Mouse (Mus musculus) thymus, postnatal 14 days (tissue): Measurements from ENCODE around the gene Acap1.
"Not testable (repeated sequence)": the region's sequence is repeated elsewhere in the genome, so short reads cannot be mapped to it uniquely, and the experiment has no call there.

Source experiments
- DNase-seq: peaks from one replicate; pipeline ENCODE4 v3.0.0; 2021

Acap1 gene

GRCm38 (mm10) chr11:69895291-69895690 lies at the start of gene Acap1:
Acap1 (minus strand) TSS chr11:69895539.
- DNase-seq: peak; percentile 85

GRCm38 (mm10) chr11:69940962-69941361 lies 45.6 kb upstream of the Acap1 start:
- DNase-seq: no peak

GRCm38 (mm10) chr11:69939731-69940130 lies 44.4 kb upstream of the Acap1 start:
- no peak for DNase-seq

- DNase-seq: no peak
These were observed 43.8 kb upstream of the Acap1 start for GRCm38 (mm10) chr11:69939181-69939580.

GRCm38 (mm10) chr11:69938401-69938979 lies 43.2 kb upstream of the Acap1 start:
- no peak for DNase-seq

DNA sequence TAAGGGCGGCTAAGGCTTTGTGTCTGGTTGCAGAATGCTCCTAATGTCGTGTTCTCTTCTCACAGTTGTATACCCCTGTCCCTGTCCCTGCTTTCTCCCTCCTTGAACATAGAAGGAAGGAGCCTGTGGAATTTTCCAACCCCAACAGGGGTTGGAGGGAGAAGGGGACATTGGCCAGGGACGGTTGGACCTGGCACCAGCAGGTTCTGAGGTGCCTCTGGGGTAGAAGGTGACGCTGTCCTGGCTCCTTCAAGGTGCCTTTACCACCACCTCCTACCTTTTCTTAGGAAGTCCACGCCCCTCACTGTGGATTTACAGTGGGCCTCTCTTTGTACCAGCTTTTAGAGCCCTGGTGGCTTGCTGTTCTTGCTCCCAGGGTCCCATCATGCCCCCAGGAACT lies 42.5 kb upstream of the Acap1 start:
- no peak for DNase-seq

GRCm38 (mm10) chr11:69937385-69937784 lies 42.0 kb upstream of the Acap1 start:
- DNase-seq: no peak

DNA sequence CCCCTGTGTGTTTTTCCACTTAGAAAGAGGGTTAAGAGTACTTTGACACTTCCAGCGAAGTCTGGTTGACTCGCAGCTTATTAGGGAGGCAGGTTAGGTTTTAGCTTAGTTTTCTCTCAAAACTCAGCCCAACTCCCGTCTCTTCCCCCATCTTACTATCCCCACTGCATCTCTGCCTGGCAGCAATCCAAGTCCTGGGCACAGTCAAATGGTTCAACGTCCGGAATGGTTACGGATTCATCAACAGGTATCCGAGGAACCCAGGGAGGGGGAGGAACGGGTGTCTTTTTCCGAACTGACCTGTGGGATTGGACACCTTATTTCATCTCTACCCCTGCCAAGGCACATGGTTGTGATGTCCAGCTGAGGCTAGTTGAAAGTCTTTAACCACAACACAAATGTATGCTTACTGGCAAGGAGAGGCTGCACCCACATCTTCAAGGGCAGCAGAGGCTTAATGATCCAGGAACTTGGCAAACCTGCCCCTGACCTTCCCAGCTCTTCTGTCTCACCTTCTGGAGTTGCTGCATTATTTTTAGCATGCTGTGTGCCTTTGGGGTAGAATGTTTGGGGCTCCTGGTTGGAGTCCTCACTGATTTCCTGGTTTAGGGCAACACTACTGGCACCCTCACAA lies 41.5 kb upstream of the Acap1 start:
- no peak for DNase-seq

GRCm38 (mm10) chr11:69936156-69936555 lies 40.8 kb upstream of the Acap1 start:
- DNase-seq: peak; percentile 48

DNA sequence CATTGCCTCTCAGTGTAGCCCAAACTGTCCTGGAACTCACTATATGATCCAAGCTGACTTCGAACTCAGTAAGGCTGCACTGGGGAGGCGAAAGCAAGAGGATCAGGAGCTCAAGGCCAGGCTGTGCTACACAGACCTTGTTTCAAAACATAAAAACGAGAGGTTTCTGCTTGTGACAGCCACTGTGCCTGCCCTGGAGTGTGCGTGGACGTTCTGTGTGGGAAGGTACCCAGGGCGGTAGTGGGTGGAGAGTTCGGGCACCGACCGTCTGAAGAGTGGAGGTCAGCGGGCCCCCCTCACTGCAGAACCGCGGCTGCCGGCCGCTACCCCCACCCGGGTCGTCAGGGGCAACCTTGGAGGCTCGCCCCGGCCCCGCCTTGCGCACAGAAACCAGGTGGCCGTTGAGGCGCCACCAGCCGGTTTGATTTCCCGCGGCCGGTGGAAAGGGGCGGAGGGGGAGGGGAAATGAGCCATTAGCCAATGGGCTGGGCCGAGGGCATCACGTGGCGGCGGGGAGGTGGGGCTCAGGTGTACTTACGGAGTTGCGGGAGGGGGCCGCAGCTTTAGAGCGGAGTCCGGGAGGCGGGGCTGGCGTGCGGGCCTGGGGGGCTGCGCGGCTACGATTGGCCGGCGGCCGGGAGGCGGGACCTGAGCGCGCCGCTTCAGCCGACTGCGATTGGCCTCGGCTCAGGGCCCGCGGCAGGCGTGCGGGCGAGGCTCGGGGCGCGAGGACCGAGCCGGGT lies 40.0 kb upstream of the Acap1 start, which contains the start of gene Ybx2:
Gene Ybx2 (plus strand): TSS at position 660 of the 743 bp plus-strand sequence.
- DNase-seq: peak; percentile 96

DNA sequence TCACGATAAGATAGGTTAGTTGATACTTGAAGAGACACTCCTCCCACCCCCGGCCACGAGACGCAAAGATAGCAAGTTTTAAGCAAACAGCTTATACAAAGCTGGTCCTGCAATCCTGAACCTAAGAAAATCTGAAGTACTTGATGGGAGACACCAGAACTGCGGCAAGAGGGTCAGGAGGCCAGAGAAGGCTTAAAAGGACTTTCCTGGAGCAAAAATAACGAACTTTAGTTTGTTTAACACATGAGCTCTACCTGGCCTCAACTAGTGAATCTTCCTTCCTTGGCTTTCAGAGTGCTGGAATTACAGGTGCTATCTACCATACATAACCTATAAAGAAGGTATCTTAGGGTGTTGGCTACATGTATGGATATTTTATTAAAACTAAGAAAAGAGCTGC lies 39.3 kb upstream of the Acap1 start:
- DNase-seq: no peak

DNA sequence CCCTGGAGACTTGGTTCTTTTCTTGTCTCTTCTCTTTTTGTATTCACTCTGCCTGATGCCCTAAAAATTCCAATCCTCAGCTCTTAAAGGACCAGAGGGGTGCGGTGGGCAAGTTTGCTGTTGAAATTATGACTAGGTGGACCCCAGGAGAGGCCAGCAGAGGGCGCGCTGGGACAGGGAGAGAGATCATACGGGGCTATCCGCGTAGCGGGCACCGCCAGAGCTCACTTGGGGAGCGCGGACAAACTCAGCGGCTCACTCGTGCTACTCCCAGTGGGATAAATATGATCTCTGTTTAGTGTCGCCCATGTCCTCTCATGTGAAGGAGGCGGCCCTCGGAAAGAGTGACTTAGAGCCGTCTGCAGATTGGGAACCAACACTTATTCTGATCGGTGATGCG lies 38.8 kb upstream of the Acap1 start:
- DNase-seq: peak; percentile 95

DNA sequence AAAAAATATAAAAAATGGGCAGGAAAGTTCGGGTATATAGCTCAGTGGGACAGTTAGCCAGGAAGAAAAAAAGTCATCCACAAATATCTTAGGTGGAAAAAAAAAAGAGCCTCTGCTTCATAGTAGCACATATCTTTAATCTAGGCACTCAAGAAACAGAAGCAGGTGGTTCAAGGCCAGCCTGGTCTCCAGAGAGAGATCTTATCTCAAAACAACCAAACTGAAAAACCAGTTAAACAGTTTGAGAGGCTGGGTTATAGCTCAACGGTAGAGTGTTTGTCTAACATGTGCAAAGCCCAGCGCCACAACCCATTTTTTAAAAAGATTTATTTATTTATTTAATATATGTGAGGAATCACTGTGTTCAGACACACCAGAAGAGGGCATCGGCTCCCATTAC lies 37.7 kb upstream of the Acap1 start:
- DNase-seq: no peak

DNA sequence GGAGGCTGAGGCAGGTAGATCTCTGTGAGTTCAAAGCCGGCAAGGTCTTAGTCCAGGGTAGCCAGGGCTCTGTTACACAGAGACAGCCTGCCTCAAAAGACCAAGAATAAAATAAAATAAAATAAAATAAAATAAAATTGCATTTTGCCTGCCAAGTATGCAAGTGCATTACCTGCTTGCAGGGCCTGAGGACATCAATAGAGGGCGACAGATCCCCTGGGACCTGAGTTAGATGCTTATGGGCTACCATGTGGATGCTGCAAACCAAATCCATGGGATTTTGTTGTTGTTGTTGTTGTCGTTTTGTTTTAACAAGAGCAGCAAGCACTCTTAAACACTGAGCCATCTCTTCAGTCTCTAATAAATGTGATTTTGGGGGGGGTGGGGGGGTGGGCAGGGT lies 36.9 kb upstream of the Acap1 start:
- DNase-seq: peak; percentile 51

- no peak for DNase-seq
These were observed 36.4 kb upstream of the Acap1 start for GRCm38 (mm10) chr11:69931769-69932168.

GRCm38 (mm10) chr11:69930967-69931537 lies 35.7 kb upstream of the Acap1 start:
- DNase-seq: peak; percentile 39

GRCm38 (mm10) chr11:69930176-69930575 lies 34.8 kb upstream of the Acap1 start:
- not testable (repeated sequence) for DNase-seq

GRCm38 (mm10) chr11:69929712-69930111 lies 34.4 kb upstream of the Acap1 start:
- DNase-seq: no peak

DNA sequence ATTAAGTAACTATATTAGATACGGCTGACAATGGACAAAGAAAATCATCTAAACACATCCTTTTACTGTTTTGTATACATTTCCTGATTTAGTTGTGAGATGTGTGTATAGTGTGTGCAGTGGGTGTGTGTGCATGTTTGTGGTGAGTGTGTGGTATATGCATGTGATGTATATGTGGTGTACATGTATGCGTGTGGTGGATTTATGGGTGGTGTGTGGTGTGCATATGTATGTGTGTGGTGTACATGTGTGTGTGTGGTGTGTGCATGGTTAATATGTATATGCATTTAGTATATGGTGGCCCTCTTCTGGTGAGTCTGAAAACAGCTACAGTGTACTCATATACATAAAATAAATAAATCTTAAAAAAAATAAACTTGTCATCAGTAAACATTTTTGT lies 32.2 kb upstream of the Acap1 start:
- DNase-seq: no peak

DNA sequence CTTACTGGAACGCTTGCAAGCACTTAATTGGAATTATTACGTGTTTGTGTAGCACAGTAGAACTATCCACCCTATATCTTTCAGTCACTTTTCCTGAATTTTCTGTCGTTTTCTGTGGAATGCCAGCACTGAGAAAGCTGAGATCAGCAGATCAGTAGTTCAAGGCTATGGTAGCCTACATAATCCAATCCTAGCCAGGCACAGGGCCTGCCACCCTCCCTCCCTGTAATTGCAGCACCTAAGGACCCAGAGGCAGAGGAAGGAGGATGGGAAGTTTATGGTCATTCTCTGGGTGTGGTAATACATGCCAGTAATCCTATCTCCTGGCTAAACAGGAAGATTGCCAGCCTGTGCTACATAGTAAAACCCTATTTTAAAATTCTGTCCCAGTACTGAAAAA lies 27.5 kb upstream of the Acap1 start:
- DNase-seq: no peak

DNA sequence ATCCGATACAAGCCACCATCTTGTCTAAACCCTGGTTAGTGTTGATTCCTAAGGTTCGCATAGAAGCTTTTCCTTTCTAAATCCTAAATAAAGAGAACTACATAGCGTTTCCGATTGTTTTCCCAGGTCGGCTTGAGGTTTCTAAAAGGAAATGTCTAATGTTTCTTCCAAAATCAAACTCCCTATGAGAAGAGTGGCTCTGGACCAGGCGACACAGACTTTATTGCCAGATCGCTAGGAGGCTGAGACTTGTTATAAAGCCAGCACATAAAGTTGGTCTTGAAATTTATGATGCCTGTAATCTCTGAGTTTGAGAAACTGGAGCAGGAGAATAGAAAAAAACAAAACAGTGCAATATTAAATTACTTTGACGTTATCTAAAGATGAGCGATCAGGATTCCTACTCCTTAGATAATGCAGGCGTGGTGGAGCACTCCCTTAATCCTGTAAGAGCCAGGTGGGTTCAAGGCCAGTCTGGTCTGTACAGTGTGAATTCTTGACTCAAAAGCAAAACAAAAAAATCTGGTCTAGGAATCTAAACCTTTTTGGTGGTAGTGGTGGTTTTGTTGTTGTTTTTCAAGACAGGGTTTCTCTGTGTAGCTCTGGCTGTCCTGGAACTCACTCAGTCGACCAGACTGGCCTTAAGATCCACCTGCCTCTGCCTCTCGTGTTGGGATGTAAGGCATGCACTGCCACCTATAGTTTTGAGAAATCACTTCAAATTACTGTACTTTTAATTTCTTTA lies 26.8 kb upstream of the Acap1 start:
- no peak for DNase-seq

- peak; percentile 100 for DNase-seq
These were observed 26.0 kb upstream of the Acap1 start, which contains the start of gene Eif5a for GRCm38 (mm10) chr11:69921114-69922011. Eif5a (minus strand) TSS chr11:69921958.
